Comparison of ENCODE assay signal across 22 mouse cellular contexts in the genomic region with DNA sequence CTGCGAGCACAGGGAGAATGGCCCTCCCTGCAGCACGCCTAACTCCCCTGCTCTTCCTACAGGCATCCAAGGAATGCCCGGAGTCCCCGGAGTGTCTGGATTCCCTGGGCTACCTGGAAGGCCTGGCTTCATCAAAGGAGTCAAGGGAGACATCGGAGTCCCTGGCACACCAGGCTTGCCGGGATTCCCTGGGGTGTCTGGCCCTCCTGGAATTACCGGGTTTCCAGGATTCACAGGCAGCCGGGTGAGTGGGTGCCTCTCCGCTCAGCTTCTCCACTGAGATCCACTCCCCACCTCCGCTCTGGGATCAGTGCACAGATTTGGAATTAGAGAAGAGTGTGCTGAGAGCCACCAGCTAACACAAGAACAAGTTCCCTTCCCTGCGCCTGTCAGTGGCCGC. TPM values are rescaled to one million over a fixed set of nuclear protein-coding genes. Genes with fewer than 3 reads are reported as not detected.
DNase-seq lines count a peak whose midpoint lies in the region; ATAC-seq and TF ChIP-seq lines count a peak whose summit lies in the region.
"Had no signal": no experiment of that assay in that cellular context is flagged by ENCODE, and none has a peak within 500 bp of the region (broad histone marks: within the 10 kb centered on the region; RNA-seq: fewer than 3 reads in every experiment).

No protein-coding gene starts in this region.

- intact Hi-C loops in left cerebral cortex, postnatal 4 days (cut with DNase I), result no loop called here
- intact Hi-C loops in left cerebral cortex, adult 2 months (cut with DNase I), result loop anchor here (10.0 kb wide), 1 partner anchor 177 kb away; no protein-coding TSS in a partner anchor

- no peaks in the 10 kb centered on the region for H3K9me3 ChIP-seq in midbrain, embryonic 13.5 days
- H3K9me3 ChIP-seq: embryonic facial prominence, embryonic 10.5 days; forebrain, embryonic 12.5 days; heart, embryonic 13.5 days; hindbrain, embryonic 13.5 days; liver, embryonic 15.5 days; midbrain, embryonic 10.5 days had no signal

- H3K4me3 ChIP-seq in left cerebral cortex, adult 2 months, result no peak overlapping the region
- H3K4me3 ChIP-seq in midbrain, embryonic 13.5 days (replicated peaks), result no peak overlapping the region
- H3K4me3 ChIP-seq: embryonic facial prominence, embryonic 10.5 days; forebrain, embryonic 12.5 days; heart, embryonic 13.5 days; hindbrain, embryonic 13.5 days; liver, embryonic 15.5 days; midbrain, embryonic 10.5 days had no signal

- no peak for DNase-seq in frontal cortex, postnatal 14 days (ENCODE audit: low spot score in 2 of 2)
- DNase-seq in left cerebral cortex, adult 11 months (ENCODE audit: low spot score), result peak; percentile 56
- no peak for DNase-seq in left cerebral cortex, postnatal 4 days
- DNase-seq in left cerebral cortex, adult 2 months (ENCODE audit: extremely low spot score in 1 of 2, low spot score in 2 of 2), result peak; percentile 32 to 59
- peak; percentile 61 for DNase-seq in telencephalon, adult 2 months (ENCODE audit: low read depth, low spot score)
- DNase-seq in gastrocnemius, postnatal 4 days (ENCODE audit: low spot score in 2 of 2), result no peak
- DNase-seq: cerebellum, adult 2 months; gastrocnemius, postnatal 36 days; kidney, adult 9 months; kidney, postnatal 25 days; layer of hippocampus, postnatal 36 days; thymus, adult 18-20 months had no signal

- WGBS in midbrain, embryonic 13.5 days, result 54% methylated on average over 12 of the region's 12 CpGs

- H3K27me3 ChIP-seq in midbrain, embryonic 13.5 days, result no peaks in the 10 kb centered on the region
- H3K27me3 ChIP-seq: forebrain, embryonic 12.5 days; heart, embryonic 13.5 days; liver, embryonic 15.5 days had no signal

- H3K36me3 ChIP-seq in midbrain, embryonic 13.5 days, result no peaks in the 10 kb centered on the region
- H3K36me3 ChIP-seq: forebrain, embryonic 12.5 days; hindbrain, embryonic 13.5 days; liver, embryonic 15.5 days had no signal

- no peak overlapping the region; the same call in 1 of the 2 replicates for H3K27ac ChIP-seq in left cerebral cortex, adult 2 months
- no peak overlapping the region for H3K27ac ChIP-seq in midbrain, embryonic 13.5 days
- H3K27ac ChIP-seq: embryonic facial prominence, embryonic 10.5 days; forebrain, embryonic 12.5 days; heart, embryonic 13.5 days; hindbrain, embryonic 13.5 days; liver, embryonic 15.5 days; macrophage; midbrain, embryonic 10.5 days had no signal

- H3K4me2 ChIP-seq in midbrain, embryonic 13.5 days (replicated peaks), result no peak overlapping the region
- H3K4me2 ChIP-seq: forebrain, embryonic 12.5 days; heart, embryonic 13.5 days; hindbrain, embryonic 13.5 days; liver, embryonic 15.5 days had no signal

- no peak overlapping the region for H3K9ac ChIP-seq in midbrain, embryonic 13.5 days (replicated peaks)
- H3K9ac ChIP-seq: forebrain, embryonic 12.5 days; heart, embryonic 13.5 days; hindbrain, embryonic 13.5 days; liver, embryonic 15.5 days had no signal

- ATAC-seq in frontal cortex, adult (ENCODE audit: low TSS enrichment), result peak; percentile 99
- no peak for ATAC-seq in midbrain, embryonic 13.5 days
- ATAC-seq: inflammation-experienced regulatory T-cells, adult 6 months had no signal

- no peaks in the 10 kb centered on the region for H3K4me1 ChIP-seq in midbrain, embryonic 13.5 days (replicated peaks)
- H3K4me1 ChIP-seq: forebrain, embryonic 12.5 days; heart, embryonic 13.5 days; hindbrain, embryonic 13.5 days; midbrain, embryonic 10.5 days had no signal

- no peak for TF ChIP-seq CTCF in left cerebral cortex, adult 2 months (IDR thresholded peaks at IDR 0.05)

RNA-seq across cellular contexts. Expression of a gene that starts 40.6 kb away (rescaled TPM):
- under 1 TPM; 0.34 to 0.36 TPM for total RNA-seq in left cerebral cortex, postnatal 4 days (2021)
- total RNA-seq in left cerebral cortex, adult 2 months (2021), result under 1 TPM in 1 of 2 experiments, not detected in 1; 0.25 TPM
- polyA plus RNA-seq in midbrain, embryonic 13.5 days (2015; fragmentation: Nextera tagmentation; extraction: Ambion mirVana), result 0.28 and 0.36 TPM in 2 replicates
- total RNA-seq in gastrocnemius, postnatal 4 days (2021), result under 1 TPM; 0.70 to 0.91 TPM

RNA-seq across cellular contexts. Expression of a gene that starts 59.4 kb away (rescaled TPM):
- total RNA-seq in left cerebral cortex, postnatal 4 days (2021), result 10 to 100 TPM; 62.9 to 68.7 TPM
- total RNA-seq in left cerebral cortex, adult 2 months (2021), result 10 to 100 TPM; 52.8 to 54.6 TPM
- polyA plus RNA-seq in midbrain, embryonic 13.5 days (2015; fragmentation: Nextera tagmentation; extraction: Ambion mirVana), result 151 and 158 TPM in 2 replicates
- 10 to 100 TPM; 32.2 to 36.5 TPM for total RNA-seq in gastrocnemius, postnatal 4 days (2021)

Comparison
In these comparisons a context has a peak if more than half of its experiments do, and no peak if none do; other contexts are left out.
1. DNase-seq: peak in left cerebral cortex, adult 11 months (single experiment), left cerebral cortex, adult 2 months (2 of 2) and telencephalon, adult 2 months (single experiment); none in frontal cortex, postnatal 14 days (0 of 2), left cerebral cortex, postnatal 4 days (single experiment) and gastrocnemius, postnatal 4 days (0 of 2).